Mouse (Mus musculus): Measurements from ENCODE around the gene Tmem247. TPM values are rescaled to one million over a fixed set of nuclear protein-coding genes. Genes with fewer than 3 reads are reported as not detected.

The Tmem247 gene
- total RNA-seq, 2 experiments from 2014 or later, result not detected

- intact Hi-C loops (cut with DNase I), result no loop called here
- DNase-seq, result no peak
These were observed 40.8 kb downstream of the Tmem247 start for GRCm38 (mm10) chr17:86957968-86958367.

- intact Hi-C loops (cut with DNase I), result loop anchor here (10.0 kb wide), 1 partner anchor 63 kb away; the partner anchor contains the start of genes Cript and Pigf
These were observed 44.2 kb downstream of the Tmem247 start for GRCm38 (mm10) chr17:86961301-86961841.

GRCm38 (mm10) chr17:86962297-86962893, 45.2 kb downstream of the Tmem247 start:
- peak; percentile 95 for DNase-seq
- intact Hi-C loops (cut with DNase I), result loop anchor here (1.0 to 10.0 kb wide), 5 partner anchors 24 to 286 kb away; partner anchors contain the start of genes Cript and Pigf

More at GRCm38 (mm10) chr17:86961301-86961841, 44.2 kb downstream of the Tmem247 start:
- peak; percentile 83 to 86 for DNase-seq

GRCm38 (mm10) chr17:86962894-86963585, 45.9 kb downstream of the Tmem247 start, which contains the start of gene Rhoq:
TSS of gene Rhoq (plus strand) at chr17:86963082.
- peak; percentile 92 to 94 for DNase-seq
- intact Hi-C loops (cut with DNase I), result loop anchor here (1.0 to 10.0 kb wide), 5 partner anchors 25 to 286 kb away; partner anchors contain the start of genes Cript and Pigf

- no peak for DNase-seq
- intact Hi-C loops (cut with DNase I), result loop anchor here (2.0 to 10.0 kb wide), 3 partner anchors 45 to 285 kb away; partner anchors contain the start of genes Cript and Pigf
These were observed 46.4 kb downstream of the Tmem247 start for GRCm38 (mm10) chr17:86963586-86963902.

GRCm38 (mm10) chr17:86964041-86964440, 46.9 kb downstream of the Tmem247 start:
- intact Hi-C loops (cut with DNase I), result loop anchor here (10.0 kb wide), 1 partner anchor 61 kb away; the partner anchor contains the start of genes Cript and Pigf
- peak; percentile 48 to 57 for DNase-seq

GRCm38 (mm10) chr17:86964502-86964901, 47.4 kb downstream of the Tmem247 start:
- intact Hi-C loops (cut with DNase I), result loop anchor here (10.0 kb wide), 1 partner anchor 60 kb away; the partner anchor contains the start of genes Cript and Pigf
- peak; percentile 91 to 92 for DNase-seq

- intact Hi-C loops (cut with DNase I), result loop anchor here (10.0 kb wide), 1 partner anchor 60 kb away; the partner anchor contains the start of genes Cript and Pigf
- DNase-seq, result no peak
These were observed 48.0 kb downstream of the Tmem247 start for GRCm38 (mm10) chr17:86965121-86965520.

GRCm38 (mm10) chr17:86966040-86966439, 48.9 kb downstream of the Tmem247 start:
- intact Hi-C loops (cut with DNase I), result loop anchor here (10.0 kb wide), 1 partner anchor 59 kb away; the partner anchor contains the start of genes Cript and Pigf
- DNase-seq, result no peak

- intact Hi-C loops (cut with DNase I), result loop anchor here (10.0 kb wide), 1 partner anchor 58 kb away; the partner anchor contains the start of genes Cript and Pigf
- DNase-seq, result no peak
These were observed 49.9 kb downstream of the Tmem247 start for GRCm38 (mm10) chr17:86967048-86967447.

- peak; percentile 55 for DNase-seq
- intact Hi-C loops (cut with DNase I), result loop anchor here (10.0 kb wide), 1 partner anchor 57 kb away; the partner anchor contains the start of genes Cript and Pigf
These were observed 50.7 kb downstream of the Tmem247 start for GRCm38 (mm10) chr17:86967536-86968525.

GRCm38 (mm10) chr17:86968581-86968980, 51.4 kb downstream of the Tmem247 start:
- intact Hi-C loops (cut with DNase I), result loop anchor here (10.0 kb wide), 1 partner anchor 56 kb away; the partner anchor contains the start of genes Cript and Pigf
- peak; percentile 41 to 45 for DNase-seq

GRCm38 (mm10) chr17:86969582-86969981, 52.4 kb downstream of the Tmem247 start:
- no peak for DNase-seq
- intact Hi-C loops (cut with DNase I), result loop anchor here (10.0 kb wide), 1 partner anchor 55 kb away; the partner anchor contains the start of genes Cript and Pigf

- intact Hi-C loops (cut with DNase I), result no loop called here
- DNase-seq, result no peak
These were observed 53.0 kb downstream of the Tmem247 start for GRCm38 (mm10) chr17:86970026-86970750.

- no peak for DNase-seq
- intact Hi-C loops (cut with DNase I), result no loop called here
These were observed 53.9 kb downstream of the Tmem247 start for GRCm38 (mm10) chr17:86971036-86971435.

GRCm38 (mm10) chr17:86971860-86972259, 54.7 kb downstream of the Tmem247 start:
- intact Hi-C loops (cut with DNase I), result no loop called here
- no peak for DNase-seq

All from heart, postnatal 10 days (tissue).